24 mouse cellular contexts compared by ENCODE assay signal in the genomic region with DNA sequence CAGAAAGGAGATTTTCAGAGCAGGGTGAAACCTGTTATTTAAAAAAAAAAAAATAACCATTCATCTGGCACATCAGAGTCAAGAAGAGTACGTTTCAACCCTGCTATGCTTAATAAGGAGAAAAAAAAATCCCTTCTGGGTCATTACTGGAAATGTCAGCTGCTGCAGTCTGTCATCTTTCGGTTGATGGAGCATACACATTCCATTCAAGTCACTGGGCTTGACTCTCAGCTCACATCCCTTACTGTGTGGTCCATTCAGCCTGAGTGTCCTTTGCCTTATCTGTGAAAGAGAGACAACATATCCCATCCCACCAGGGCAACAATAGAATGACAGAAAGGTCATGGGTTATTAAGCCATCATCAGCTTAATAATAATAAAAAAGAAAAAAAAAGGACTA.
DNase-seq lines count a peak whose midpoint lies in the region; ATAC-seq and TF ChIP-seq lines count a peak whose summit lies in the region.
"Had no signal": no experiment of that assay in that cellular context is flagged by ENCODE, and none has a peak within 500 bp of the region (broad histone marks: within the 10 kb centered on the region; RNA-seq: fewer than 3 reads in every experiment).

No protein-coding gene starts in this region.

- no peak overlapping the region for H3K4me3 ChIP-seq in embryonic facial prominence, embryonic 14.5 days (ENCODE audit: low read depth, low read length)
- no peak overlapping the region for H3K4me3 ChIP-seq in embryonic facial prominence, embryonic 10.5 days
- H3K4me3 ChIP-seq in myocyte = no peak overlapping the region
- H3K4me3 ChIP-seq in layer of hippocampus, adult 2 months = no peak overlapping the region
- H3K4me3 ChIP-seq in midbrain, embryonic 15.5 days = no peak overlapping the region
- H3K4me3 ChIP-seq: embryonic facial prominence, embryonic 13.5 days; erythroblast, embryonic 14.5 days; forebrain, embryonic 10.5 days; forebrain, embryonic 15.5 days; heart, embryonic 10.5 days; hindbrain, embryonic 12.5 days had no signal

- no peak for ATAC-seq in embryonic facial prominence, embryonic 14.5 days (ENCODE audit: low read depth)
- ATAC-seq in midbrain, embryonic 15.5 days (replicated peaks) = no peak
- ATAC-seq: forebrain, embryonic 15.5 days; hindbrain, embryonic 16.5 days; inflammation-experienced regulatory T-cells, adult 6 months had no signal

- peak; percentile 61 for DNase-seq in embryonic facial prominence, embryonic 14.5 days (ENCODE audit: low spot score)
- no peak for DNase-seq in embryonic facial prominence, embryonic 10.5 days (ENCODE audit: low spot score)
- DNase-seq in brain, embryonic 14.5 days (ENCODE audit: low read depth) = peak; percentile 24
- DNase-seq in layer of hippocampus, adult 2 months (ENCODE audit: low spot score in 2 of 2) = no peak
- DNase-seq in urinary bladder, postnatal 4 days (ENCODE audit: low spot score in 2 of 2) = no peak
- DNase-seq: adrenal gland, adult 8-10 months; B cell, adult 2 months; cerebellum, adult 11-12 months; cerebellum, adult 9-10 months; cerebellum, postnatal 25 days; gastrocnemius, postnatal 10 days; heart, adult 18-20 months; heart, postnatal 10 days; heart, postnatal 4 days had no signal

- no peaks in the 10 kb centered on the region for H3K9me3 ChIP-seq in embryonic facial prominence, embryonic 14.5 days (ENCODE audit: control insufficient read depth, low read length)
- no peaks in the 10 kb centered on the region for H3K9me3 ChIP-seq in embryonic facial prominence, embryonic 10.5 days
- H3K9me3 ChIP-seq in midbrain, embryonic 15.5 days = no peaks in the 10 kb centered on the region
- H3K9me3 ChIP-seq: embryonic facial prominence, embryonic 13.5 days; forebrain, embryonic 10.5 days; forebrain, embryonic 15.5 days; heart, embryonic 10.5 days; hindbrain, embryonic 12.5 days had no signal

- H3K27ac ChIP-seq in embryonic facial prominence, embryonic 14.5 days (replicated peaks; ENCODE audit: low read depth, low read length) = no peak overlapping the region
- no peak overlapping the region for H3K27ac ChIP-seq in embryonic facial prominence, embryonic 10.5 days (replicated peaks)
- no peak overlapping the region for H3K27ac ChIP-seq in layer of hippocampus, adult 2 months
- H3K27ac ChIP-seq in midbrain, embryonic 15.5 days = no peak overlapping the region
- H3K27ac ChIP-seq: embryonic facial prominence, embryonic 13.5 days; forebrain, embryonic 10.5 days; forebrain, embryonic 15.5 days; heart, embryonic 10.5 days; hindbrain, embryonic 12.5 days had no signal

- H3K9ac ChIP-seq in embryonic facial prominence, embryonic 14.5 days (ENCODE audit: low read depth, low read length) = no peak overlapping the region
- no peak overlapping the region for H3K9ac ChIP-seq in midbrain, embryonic 15.5 days
- H3K9ac ChIP-seq: embryonic facial prominence, embryonic 13.5 days; forebrain, embryonic 15.5 days; hindbrain, embryonic 12.5 days had no signal

- H3K79me2 ChIP-seq in myocyte (ENCODE audit: control insufficient read depth, insufficient read depth) = no peaks in the 10 kb centered on the region

- no peak overlapping the region for H3ac ChIP-seq in myocyte (ENCODE audit: control insufficient read depth, insufficient read length)

- TF ChIP-seq CTCF in brain, embryonic 14.5 days (IDR thresholded peaks at IDR 0.05; ENCODE audit: borderline replicate concordance, extremely low read depth, insufficient read depth, insufficient read length) = no peak
- no peak for TF ChIP-seq CTCF in layer of hippocampus, adult 2 months (conservative IDR thresholded peaks at IDR 0.05)

- WGBS in embryonic facial prominence, embryonic 14.5 days = 53% methylated on average over 2 of the region's 2 CpGs
- WGBS in embryonic facial prominence, embryonic 10.5 days = 74% methylated on average over 2 of the region's 2 CpGs
- WGBS in midbrain, embryonic 15.5 days = 54% methylated on average over 2 of the region's 2 CpGs

- H3K4me2 ChIP-seq in embryonic facial prominence, embryonic 14.5 days (ENCODE audit: low read depth, low read length) = no peak overlapping the region
- peak overlapping the region; percentile 4 for H3K4me2 ChIP-seq in myocyte (ENCODE audit: low read depth)
- no peak overlapping the region for H3K4me2 ChIP-seq in midbrain, embryonic 15.5 days
- H3K4me2 ChIP-seq: embryonic facial prominence, embryonic 13.5 days; hindbrain, embryonic 12.5 days had no signal

- no peaks in the 10 kb centered on the region for H3K27me3 ChIP-seq in embryonic facial prominence, embryonic 14.5 days (replicated peaks; ENCODE audit: control insufficient read depth, insufficient read depth, low read length)
- H3K27me3 ChIP-seq in embryonic facial prominence, embryonic 10.5 days (replicated peaks; ENCODE audit: low read depth, poor library complexity, severe bottlenecking) = no peaks in the 10 kb centered on the region
- H3K27me3 ChIP-seq in myocyte (ENCODE audit: control insufficient read depth, insufficient read depth, insufficient read length) = no peaks in the 10 kb centered on the region
- no peaks in the 10 kb centered on the region for H3K27me3 ChIP-seq in midbrain, embryonic 15.5 days (replicated peaks)
- H3K27me3 ChIP-seq: embryonic facial prominence, embryonic 13.5 days; forebrain, embryonic 15.5 days; hindbrain, embryonic 12.5 days had no signal

- no peaks in the 10 kb centered on the region for H3K36me3 ChIP-seq in embryonic facial prominence, embryonic 14.5 days (ENCODE audit: control insufficient read depth, insufficient read depth, low read length)
- no peaks in the 10 kb centered on the region for H3K36me3 ChIP-seq in embryonic facial prominence, embryonic 10.5 days (replicated peaks)
- no peaks in the 10 kb centered on the region for H3K36me3 ChIP-seq in myocyte (ENCODE audit: control insufficient read depth, insufficient read depth)
- H3K36me3 ChIP-seq in midbrain, embryonic 15.5 days (replicated peaks) = no peaks in the 10 kb centered on the region
- H3K36me3 ChIP-seq: embryonic facial prominence, embryonic 13.5 days; forebrain, embryonic 10.5 days; forebrain, embryonic 15.5 days; heart, embryonic 10.5 days; hindbrain, embryonic 12.5 days had no signal

- H3K4me1 ChIP-seq in embryonic facial prominence, embryonic 14.5 days (ENCODE audit: control insufficient read depth, insufficient read depth, low read length) = no peaks in the 10 kb centered on the region
- no peaks in the 10 kb centered on the region for H3K4me1 ChIP-seq in embryonic facial prominence, embryonic 10.5 days
- H3K4me1 ChIP-seq in midbrain, embryonic 15.5 days = no peaks in the 10 kb centered on the region
- H3K4me1 ChIP-seq: forebrain, embryonic 10.5 days; heart, embryonic 10.5 days; hindbrain, embryonic 12.5 days had no signal

- no peak for TF ChIP-seq POLR2A in brain, embryonic 14.5 days (IDR thresholded peaks at IDR 0.05; ENCODE audit: borderline replicate concordance, extremely low read depth, insufficient read depth, insufficient read length, poor library complexity, severe bottlenecking)
- no peak for TF ChIP-seq POLR2A in myocyte (IDR thresholded peaks at IDR 0.05; ENCODE audit: insufficient read length, low read depth)

TF ChIP-seq in myocyte, 11 proteins besides CTCF, POLR2A, EP300 and RAD21:
- no peak for TF ChIP-seq MYOG (IDR thresholded peaks at IDR 0.05; ENCODE audit: control insufficient read depth in 1 of 3, insufficient read depth in 1 of 3, insufficient read length in 2 of 3, low read depth in 2 of 3)
- no peak for TF ChIP-seq USF1 (IDR thresholded peaks at IDR 0.05; ENCODE audit: low read depth)
- peak; percentile 29 for TF ChIP-seq TCF3 (IDR thresholded peaks at IDR 0.05; ENCODE audit: insufficient read length, low read depth)
- TF ChIP-seq TCF12 (IDR thresholded peaks at IDR 0.05; ENCODE audit: insufficient read depth, poor library complexity, severe bottlenecking) = peak; percentile 48
- no peak for TF ChIP-seq SRF (IDR thresholded peaks at IDR 0.05; ENCODE audit: control insufficient read depth, insufficient read length, low read depth)
- TF ChIP-seq MAX (IDR thresholded peaks at IDR 0.05; ENCODE audit: low read depth) = no peak
- TF ChIP-seq CEBPB (IDR thresholded peaks at IDR 0.05; ENCODE audit: insufficient read depth, poor library complexity, severe bottlenecking) = no peak
- TF ChIP-seq REST (IDR thresholded peaks at IDR 0.05; ENCODE audit: insufficient read depth, insufficient read length) = no peak
- TF ChIP-seq E2F4 (IDR thresholded peaks at IDR 0.05; ENCODE audit: insufficient read depth) = no peak
- TF ChIP-seq MYOD1 (IDR thresholded peaks at IDR 0.05; ENCODE audit: control insufficient read depth in 1 of 3, insufficient read length in 2 of 3, low read depth in 2 of 3) = peak; percentile 95 to 97 (median 96)
- TF ChIP-seq POLR2AphosphoS2 (IDR thresholded peaks at IDR 0.05; ENCODE audit: insufficient read length, low read depth) = no peak

Comparison
In these comparisons a context has a peak if more than half of its experiments do, and no peak if none do; other contexts are left out.
1. DNase-seq: peak in embryonic facial prominence, embryonic 14.5 days (single experiment) and brain, embryonic 14.5 days (single experiment); none in embryonic facial prominence, embryonic 10.5 days (single experiment), layer of hippocampus, adult 2 months (0 of 2) and urinary bladder, postnatal 4 days (0 of 2).